Mouse (Mus musculus) liver, adult 2 months (tissue): ENCODE data around the gene Actr8. TPM values are rescaled to one million over a fixed set of nuclear protein-coding genes. Genes with fewer than 3 reads are reported as not detected.

Experiments used
- DNase-seq: peaks from one replicate; pipeline ENCODE4 v3.0.0-alpha.2; 2011; ENCODE audit warnings: low read depth, low spot score; ENCODE audit errors: extremely low read depth
- H3K27ac ChIP-seq: fragments of 200-500 bp; replicated peaks from 2 replicates; pipeline ENCODE4 v1.5.1; 2012; ENCODE audit warnings: low read depth, mild to moderate bottlenecking, control low read depth, inconsistent platforms, low read length; ENCODE audit not compliant: insufficient read depth
- H3K27me3 ChIP-seq: fragments of 200-500 bp; 2 replicates; pipeline ENCODE4 v1.6.1; 2012; ENCODE audit warnings: mild to moderate bottlenecking, moderate library complexity, low read length, inconsistent platforms; ENCODE audit not compliant: control insufficient read depth, insufficient read depth
- H3K36me3 ChIP-seq: fragments of 200-500 bp; 2 replicates; pipeline ENCODE4 v1.6.1; 2012; ENCODE audit warnings: low read length, inconsistent platforms; ENCODE audit not compliant: control insufficient read depth, insufficient read depth
- H3K4me1 ChIP-seq: fragments of 200-500 bp; 2 replicates; pipeline ENCODE4 v1.6.1; 2011; ENCODE audit warnings: low read length; ENCODE audit not compliant: control insufficient read depth, insufficient read depth
- H3K4me3 ChIP-seq: fragments of 200-500 bp; 2 replicates; pipeline ENCODE4 v1.5.1; 2011; ENCODE audit warnings: low read depth, mild to moderate bottlenecking, control low read depth, low read length, moderate library complexity; ENCODE audit not compliant: insufficient read depth
- H3K79me2 ChIP-seq: fragments of 200-500 bp; 2 replicates; pipeline ENCODE4 v1.6.1; 2012; ENCODE audit warnings: inconsistent platforms, mild to moderate bottlenecking, low read length, moderate library complexity; ENCODE audit not compliant: control insufficient read depth, insufficient read depth
- H3K9ac ChIP-seq: fragments of 200-500 bp; 2 replicates; pipeline ENCODE4 v1.6.1; 2012; ENCODE audit warnings: low read depth, mild to moderate bottlenecking, control low read depth, inconsistent platforms, low read length
- CTCF ChIP-seq: fragments of 200-500 bp; IDR thresholded peaks from 2 replicates; pipeline ENCODE4 v1.5.1; 2011; ENCODE audit warnings: low read depth, low read length, control low read depth
- POLR2A ChIP-seq: fragments of 200-500 bp; IDR thresholded peaks from 2 replicates; pipeline ENCODE4 v1.6.1; 2011; ENCODE audit warnings: low read length, control low read depth; ENCODE audit not compliant: insufficient read depth; ENCODE audit errors: extremely low read depth
- WGBS: fragments of 180-500 bp; shearing (Covaris S2); methylation state at CpG from one replicate; pipeline ENCODE4 v1.1.7; 2018; 5-methylcytosine and 5-hydroxymethylcytosine counted together
- polyA plus RNA-seq: library from polyadenylated mRNA; depleted of rRNA; stranded (reverse); fragments of >200 nt; gene quantifications from 2 replicates; pipeline ENCODE4 v1.2.3, GENCODE M21; 2012
- total RNA-seq: library from RNA; depleted of rRNA; stranded (reverse); fragments of >200 nt; gene quantifications from 2 replicates; pipeline ENCODE4 v1.2.3, GENCODE M21; 2014

The Actr8 gene
- total and polyA plus RNA-seq, 2 experiments = 11.3 to 35.6 TPM

DNA sequence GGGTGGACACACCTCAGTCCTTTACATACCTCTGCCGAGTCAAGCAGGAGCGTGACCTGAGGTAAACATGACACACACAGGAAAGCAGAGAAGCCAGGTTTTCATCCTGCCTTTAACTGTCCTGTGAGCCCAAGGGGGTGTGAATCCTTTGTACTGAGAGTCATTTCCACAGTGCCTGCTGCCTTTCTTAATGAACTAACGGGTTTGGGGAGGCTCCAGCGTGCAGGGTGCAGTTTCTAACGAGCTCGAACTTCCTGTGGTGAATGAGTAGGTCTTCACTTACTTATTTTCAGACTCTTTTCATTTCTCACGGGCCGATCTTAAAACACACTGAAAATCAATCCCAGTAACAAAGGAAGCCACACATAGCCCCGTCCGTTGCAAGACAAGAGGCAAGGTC, 36.4 kb downstream of the Actr8 start:
- Histone ChIP-seq H3K9ac (peak overlapping the region; percentile 14; the same call in 1 of the 2 replicates), H3K4me3 (no peak overlapping the region), H3K36me3 (0 out of 2 replicates have a peak, but pooled peaks cover 2% of the 10 kb centered on the region), H3K4me1 (peaks cover 52% of the 10 kb centered on the region), H3K27ac (peak overlapping the region; percentile 58), H3K27me3 (no peaks in the 10 kb centered on the region), H3K79me2 (peaks cover 14% of the 10 kb centered on the region; the same call in 1 of the 2 replicates)
- TF ChIP-seq CTCF = no peak
- 30% methylated on average over 10 of the region's 10 CpGs for WGBS
- no peak for DNase-seq

DNA sequence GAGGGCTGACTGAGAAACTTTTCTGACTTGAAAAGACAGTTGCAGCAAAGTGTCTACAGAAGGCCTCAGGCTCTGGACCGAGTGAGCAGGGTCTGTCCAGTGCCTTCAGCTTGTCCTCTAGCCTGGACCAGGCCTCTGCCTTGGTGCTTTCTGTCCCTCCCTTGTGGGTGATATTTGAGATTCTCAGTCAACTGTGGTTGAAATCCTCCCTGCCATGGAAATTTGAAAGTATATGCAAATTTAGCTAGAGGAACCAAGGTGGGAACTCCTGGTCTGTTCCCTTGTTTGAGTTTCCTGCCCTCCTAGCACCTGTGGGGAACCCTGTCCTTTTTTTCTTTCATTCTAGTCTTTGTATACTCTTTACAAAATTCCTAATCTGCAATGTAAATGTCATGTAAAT, 36.9 kb downstream of the Actr8 start:
- DNase-seq = no peak
- TF ChIP-seq POLR2A (no peak), CTCF (no peak)
- 42% methylated on average over 1 of the region's 1 CpGs for WGBS
- Histone ChIP-seq H3K27me3 (no peaks in the 10 kb centered on the region), H3K27ac (peak overlapping the region; percentile 58), H3K4me3 (no peak overlapping the region), H3K4me1 (peaks cover 56% of the 10 kb centered on the region), H3K36me3 (0 out of 2 replicates have a peak, but pooled peaks cover 2% of the 10 kb centered on the region), H3K79me2 (peaks cover 19% of the 10 kb centered on the region; the same call in 1 of the 2 replicates), H3K9ac (peak overlapping the region; percentile 2; the same call in 1 of the 2 replicates)

DNA sequence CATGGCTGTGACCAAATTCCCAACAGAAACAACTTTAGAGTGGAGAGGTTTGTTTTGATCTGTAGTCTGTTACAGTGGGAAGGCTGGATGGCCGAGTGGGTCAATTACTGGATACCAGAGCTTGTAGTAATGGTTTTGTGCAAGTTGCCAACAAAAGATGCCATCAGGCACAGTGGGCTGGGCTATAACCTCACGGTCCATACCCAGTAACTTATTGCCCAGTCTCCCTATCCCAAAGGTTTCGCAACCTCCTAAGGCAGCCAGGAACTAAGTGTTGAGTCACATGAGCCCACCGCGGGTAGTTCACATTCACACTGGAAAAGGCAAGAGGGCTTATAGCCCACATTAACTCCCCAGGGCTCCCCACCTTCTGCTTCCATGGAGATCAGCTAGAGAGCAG, 38.5 kb downstream of the Actr8 start:
- WGBS = 29% methylated on average over 5 of the region's 5 CpGs
- peaks cover 3% of the 10 kb centered on the region; the same call in 1 of the 2 replicates for H3K36me3 ChIP-seq
- peak overlapping the region; percentile 95 for H3K27ac ChIP-seq
- TF ChIP-seq CTCF = no peak
- TF ChIP-seq POLR2A = no peak
- peaks cover 15% of the 10 kb centered on the region; the same call in 1 of the 2 replicates for H3K79me2 ChIP-seq
- H3K27me3 ChIP-seq = no peaks in the 10 kb centered on the region
- H3K4me3 ChIP-seq = no peak overlapping the region
- peak; percentile 95 for DNase-seq
- peaks cover 57% of the 10 kb centered on the region for H3K4me1 ChIP-seq
- H3K9ac ChIP-seq = peak overlapping the region; percentile 17; the same call in 1 of the 2 replicates

DNA sequence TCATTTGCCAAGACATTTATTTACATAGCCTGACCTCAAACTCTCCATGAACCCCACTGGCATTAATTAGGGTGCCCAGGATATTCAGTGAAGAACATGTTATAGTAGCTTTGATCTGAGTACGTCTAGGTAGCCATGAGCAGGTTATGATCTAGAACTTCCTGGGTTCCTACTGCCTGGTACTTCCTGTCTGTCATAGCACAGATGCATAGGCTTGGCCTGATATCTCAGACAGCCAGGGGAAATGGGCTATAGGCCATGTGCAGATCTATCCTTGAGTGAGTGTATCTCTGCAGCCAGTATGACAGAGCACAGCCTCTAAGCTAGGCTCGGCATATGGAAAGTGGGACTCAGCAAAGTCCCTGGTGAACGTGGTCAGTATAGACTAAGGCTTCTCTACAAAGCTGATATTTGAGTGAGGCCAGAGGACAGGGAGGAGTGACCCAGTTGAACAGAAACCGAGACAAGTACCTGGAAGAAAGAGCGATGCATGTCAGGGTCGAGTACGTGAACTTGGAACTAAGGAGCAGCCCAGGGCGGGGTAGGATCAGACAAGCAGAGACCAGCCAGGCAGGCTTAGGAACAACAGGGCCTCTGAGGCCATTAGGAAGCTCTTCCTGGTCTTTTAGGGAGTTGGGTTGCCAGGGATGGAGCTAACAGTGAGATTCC, 39.8 kb downstream of the Actr8 start:
- DNase-seq = peak; percentile 72
- H3K9ac ChIP-seq = peak overlapping the region; percentile 57
- WGBS = 18% methylated on average over 8 of the region's 8 CpGs
- no peak overlapping the region for H3K4me3 ChIP-seq
- TF ChIP-seq POLR2A (no peak), CTCF (no peak)
- H3K27me3 ChIP-seq = no peaks in the 10 kb centered on the region
- peaks cover 61% of the 10 kb centered on the region for H3K4me1 ChIP-seq
- peak overlapping the region; percentile 95 for H3K27ac ChIP-seq
- H3K36me3 ChIP-seq = peaks cover 5% of the 10 kb centered on the region; the same call in 1 of the 2 replicates
- peaks cover 16% of the 10 kb centered on the region; the same call in 1 of the 2 replicates for H3K79me2 ChIP-seq

DNA sequence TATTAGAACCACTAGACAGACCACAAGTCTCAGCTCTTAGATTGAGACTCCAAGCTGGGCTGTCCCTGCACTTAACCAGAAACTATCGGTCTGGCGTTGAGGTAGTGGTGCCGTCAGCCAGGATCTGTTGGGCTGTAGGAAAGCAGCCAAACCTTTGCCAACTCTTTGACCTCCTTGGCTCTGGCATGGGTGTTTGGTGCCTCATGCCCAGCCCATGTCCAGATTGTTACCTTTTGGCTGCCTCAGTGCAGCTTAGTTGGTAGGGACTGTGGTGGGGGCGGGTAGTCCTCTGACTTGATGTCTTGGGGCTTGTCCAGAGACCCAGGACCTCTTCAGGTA, 40.3 kb downstream of the Actr8 start:
- 18% methylated on average over 4 of the region's 4 CpGs for WGBS
- DNase-seq = peak; percentile 98
- Histone ChIP-seq H3K4me3 (no peak overlapping the region), H3K27me3 (no peaks in the 10 kb centered on the region), H3K4me1 (peaks cover 61% of the 10 kb centered on the region), H3K36me3 (peaks cover 5% of the 10 kb centered on the region; the same call in 1 of the 2 replicates), H3K79me2 (peaks cover 19% of the 10 kb centered on the region; the same call in 1 of the 2 replicates), H3K27ac (peak overlapping the region; percentile 98), H3K9ac (peak overlapping the region; percentile 57)
- no peak for TF ChIP-seq POLR2A
- TF ChIP-seq CTCF = no peak

DNA sequence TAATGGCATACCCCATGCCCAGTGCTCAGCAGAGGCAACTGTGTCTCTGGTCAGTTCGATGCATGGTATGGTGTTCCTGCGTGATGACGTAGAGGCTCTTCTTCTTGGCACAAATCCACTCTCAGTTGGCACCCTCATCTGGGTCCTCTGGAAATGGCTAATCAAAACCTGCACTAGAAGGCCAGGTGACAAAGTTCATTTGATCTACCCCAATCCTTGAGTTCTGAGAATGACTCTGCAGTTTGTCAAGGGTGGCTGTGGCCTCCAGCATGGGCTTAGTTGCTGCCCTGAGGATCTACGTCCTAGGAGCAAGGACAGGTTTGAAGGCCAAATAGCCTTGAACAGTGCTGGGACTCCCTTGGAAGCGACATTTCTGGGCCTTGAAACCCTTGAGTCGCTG, 40.7 kb downstream of the Actr8 start:
- peaks cover 60% of the 10 kb centered on the region for H3K4me1 ChIP-seq
- H3K9ac ChIP-seq = peak overlapping the region; percentile 54
- H3K27ac ChIP-seq = peak overlapping the region; percentile 98
- no peak overlapping the region for H3K4me3 ChIP-seq
- no peaks in the 10 kb centered on the region for H3K27me3 ChIP-seq
- H3K79me2 ChIP-seq = peaks cover 19% of the 10 kb centered on the region; the same call in 1 of the 2 replicates
- WGBS = 34% methylated on average over 6 of the region's 6 CpGs
- H3K36me3 ChIP-seq = peaks cover 5% of the 10 kb centered on the region; the same call in 1 of the 2 replicates
- DNase-seq = peak; percentile 89
- TF ChIP-seq CTCF (no peak), POLR2A (no peak)
